Mouse (Mus musculus) ES-CJ7 (cell line): ENCODE results near the gene Napsa.

Experiments used
- DNase-seq: peaks from one replicate; pipeline ENCODE4 v3.0.0; 2011; ENCODE audit warnings: low read depth, low spot score

The Napsa gene

GRCm38 (mm10) chr7:44570989-44571388, 1.2 kb upstream of the Napsa start:
- no peak for DNase-seq

- no peak for DNase-seq
Measured at GRCm38 (mm10) chr7:44571811-44572210, 369 bp upstream of the Napsa start.

- no peak for DNase-seq
Measured at GRCm38 (mm10) chr7:44572956-44573484, 840 bp downstream of the Napsa start.

GRCm38 (mm10) chr7:44576333-44576844, 4.2 kb downstream of the Napsa start:
- peak; percentile 55 for DNase-seq

- no peak for DNase-seq
Measured at GRCm38 (mm10) chr7:44581637-44582036, 9.5 kb downstream of the Napsa start.

GRCm38 (mm10) chr7:44582709-44583108, 10.5 kb downstream of the Napsa start:
- no peak for DNase-seq

GRCm38 (mm10) chr7:44583146-44583545, 11.0 kb downstream of the Napsa start:
- DNase-seq, result no peak

GRCm38 (mm10) chr7:44584265-44584804, 12.2 kb downstream of the Napsa start:
- no peak for DNase-seq

- DNase-seq, result no peak
Measured at GRCm38 (mm10) chr7:44584921-44585320, 12.7 kb downstream of the Napsa start.

- DNase-seq, result no peak
Measured at GRCm38 (mm10) chr7:44585606-44586005, 13.4 kb downstream of the Napsa start.

- DNase-seq, result peak; percentile 63
Measured at GRCm38 (mm10) chr7:44586518-44586917, 14.3 kb downstream of the Napsa start.

- DNase-seq, result peak; percentile 84
Measured at GRCm38 (mm10) chr7:44586930-44587329, 14.8 kb downstream of the Napsa start.

GRCm38 (mm10) chr7:44587676-44588075, 15.5 kb downstream of the Napsa start:
- no peak for DNase-seq

- peak; percentile 41 for DNase-seq
Measured at GRCm38 (mm10) chr7:44588338-44588737, 16.2 kb downstream of the Napsa start.

- DNase-seq, result peak; percentile 95
Measured at GRCm38 (mm10) chr7:44589149-44589548, 17.0 kb downstream of the Napsa start.

GRCm38 (mm10) chr7:44589946-44590345, 17.8 kb downstream of the Napsa start:
- DNase-seq, result peak; percentile 78

GRCm38 (mm10) chr7:44590402-44591347, 18.5 kb downstream of the Napsa start, which contains the start of gene Kcnc3:
TSS of gene Kcnc3 (plus strand) at chr7:44590664.
- DNase-seq, result peak; percentile 99

- no peak for DNase-seq
Measured at GRCm38 (mm10) chr7:44591348-44592116, 19.4 kb downstream of the Napsa start.

GRCm38 (mm10) chr7:44593051-44593450, 20.9 kb downstream of the Napsa start:
- DNase-seq, result no peak

GRCm38 (mm10) chr7:44593775-44594174, 21.6 kb downstream of the Napsa start:
- DNase-seq, result peak; percentile 94

GRCm38 (mm10) chr7:44594291-44594690, 22.1 kb downstream of the Napsa start:
- DNase-seq, result no peak

GRCm38 (mm10) chr7:44595131-44595561, 23.0 kb downstream of the Napsa start:
- DNase-seq, result no peak
